Mouse (Mus musculus) heart, adult 2 months (tissue): ENCODE measurements around the gene Zfp710.

ENCODE experiments used
- CTCF ChIP-seq: fragments of 200-600 bp; IDR thresholded peaks from 2 replicates; pipeline ENCODE4 v1.8.1; 2022; ENCODE audit warnings: antibody characterized with exemption, mild to moderate bottlenecking, moderate library complexity
- EP300 ChIP-seq: fragments of 200-500 bp; IDR thresholded peaks from 2 replicates; pipeline ENCODE4 v1.6.1; 2011; ENCODE audit warnings: low read depth, low read length, control low read depth; ENCODE audit not compliant: insufficient read depth

DNA sequence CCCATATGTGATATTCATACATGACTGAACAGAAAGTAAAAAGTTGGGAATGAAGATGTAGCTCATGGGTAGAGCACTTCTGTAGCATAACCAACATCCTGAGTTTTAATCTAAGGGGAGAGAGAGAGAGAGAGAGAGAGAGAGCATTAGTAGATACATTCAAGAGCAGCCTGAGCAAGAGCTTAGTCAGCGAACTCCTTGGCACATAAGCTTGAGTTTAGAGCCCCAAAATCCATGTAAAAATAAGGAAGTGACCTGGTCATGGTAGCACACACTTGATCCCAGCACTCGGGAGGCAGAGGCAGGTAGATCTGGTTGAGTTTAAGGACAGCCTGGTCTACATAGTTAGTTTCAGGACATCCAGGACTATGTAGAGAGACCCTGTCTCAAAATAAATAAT is 99.1 kb downstream of the Zfp710 start:
- TF ChIP-seq CTCF (no peak), EP300 (no peak)
